Mouse (Mus musculus) E14TG2a.4 (cell line): Measurements from ENCODE around the gene Elmo1.

ENCODE experiments used
- H3K27me3 ChIP-seq: 2 replicates; pipeline ENCODE4 v1.6.1; 2014; ENCODE audit warnings: low read length, control low read depth; ENCODE audit not compliant: insufficient read depth
- H3K36me3 ChIP-seq: 2 replicates; pipeline ENCODE4 v1.6.1; 2014; ENCODE audit warnings: low read length, control low read depth; ENCODE audit not compliant: insufficient read depth
- H3K4me1 ChIP-seq: replicated peaks from 2 replicates; pipeline ENCODE4 v1.6.1; 2014; ENCODE audit warnings: low read depth, low read length, control low read depth
- H3K4me3 ChIP-seq: replicated peaks from 2 replicates; pipeline ENCODE4 v1.5.1; 2014; ENCODE audit warnings: mild to moderate bottlenecking, low read length
- H3K9me3 ChIP-seq: 2 replicates; pipeline ENCODE4 v1.6.1; 2014; ENCODE audit warnings: low read length, control low read depth
- CTCF ChIP-seq: conservative IDR thresholded peaks from 2 replicates; pipeline ENCODE4 v1.5.1; 2014; ENCODE audit warnings: low read length
- NANOG ChIP-seq: IDR thresholded peaks from 2 replicates; pipeline ENCODE4 v1.6.1; 2014; ENCODE audit warnings: borderline replicate concordance, low read length, mixed read lengths
- POU5F1 ChIP-seq: IDR thresholded peaks from 2 replicates; pipeline ENCODE4 v1.6.1; 2014; ENCODE audit warnings: low read length, borderline replicate concordance

Elmo1 gene

DNA sequence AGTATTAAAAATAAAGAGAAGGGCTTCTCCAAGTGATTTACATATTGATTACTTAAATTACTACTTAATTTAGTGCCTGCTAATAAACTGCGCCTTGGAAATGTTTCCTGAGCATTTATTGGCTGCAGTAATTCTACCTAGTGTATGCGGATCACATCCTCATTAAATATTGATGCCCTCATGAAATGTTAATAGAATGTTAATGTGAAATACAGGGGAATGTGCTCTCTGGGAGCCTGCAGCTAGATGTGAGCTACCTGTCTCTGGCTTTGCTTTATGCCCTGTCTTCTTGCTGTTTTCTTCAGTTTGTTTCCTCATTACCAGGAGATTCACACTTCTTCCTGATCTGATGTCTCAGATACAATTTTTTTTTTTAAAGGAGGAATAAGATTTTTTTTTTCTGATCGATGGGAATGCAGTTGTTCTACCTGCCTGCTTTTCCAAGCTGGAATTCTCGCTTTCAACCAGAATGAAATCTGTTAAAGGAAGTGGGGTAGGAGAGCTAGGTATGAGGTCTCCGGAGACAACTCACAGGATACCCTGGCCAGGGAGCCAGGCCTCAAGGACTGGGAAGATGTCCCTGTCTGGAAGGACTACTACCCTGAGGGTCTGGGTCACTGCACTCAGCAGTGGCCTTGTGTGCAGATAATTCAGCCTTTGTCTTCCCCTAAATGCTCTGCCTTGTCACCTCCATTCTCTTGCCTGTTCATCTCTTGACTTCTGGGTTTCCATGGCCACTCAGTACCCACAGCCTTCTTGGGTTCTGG lies 279.8 kb downstream of the Elmo1 start:
- Histone ChIP-seq H3K36me3 (no peaks in the 10 kb centered on the region), H3K9me3 (no peaks in the 10 kb centered on the region), H3K4me1 (no peaks in the 10 kb centered on the region), H3K4me3 (no peak overlapping the region), H3K27me3 (no peaks in the 10 kb centered on the region)
- TF ChIP-seq POU5F1 (no peak), CTCF (no peak), NANOG (no peak)

DNA sequence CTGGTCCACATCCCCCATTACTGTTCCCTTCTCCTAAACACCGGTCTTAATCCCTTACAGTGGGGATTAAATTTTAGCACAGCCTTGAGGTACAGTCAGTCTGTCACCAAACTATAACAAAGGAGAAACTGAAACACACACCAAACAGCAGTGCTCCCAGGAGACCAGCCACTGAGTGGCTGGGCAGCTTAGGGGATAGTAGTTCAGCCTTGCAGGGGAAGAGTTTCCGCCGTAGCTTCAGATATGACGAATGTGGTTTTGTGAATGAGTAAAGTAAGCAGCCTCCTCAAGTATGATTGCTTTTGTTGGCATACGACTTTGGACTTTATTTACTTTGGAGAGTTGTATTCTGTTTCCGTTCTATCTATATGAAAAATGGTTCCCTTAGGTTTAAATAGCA lies 281.1 kb downstream of the Elmo1 start:
- Histone ChIP-seq H3K36me3 (no peaks in the 10 kb centered on the region), H3K4me3 (no peak overlapping the region), H3K27me3 (no peaks in the 10 kb centered on the region), H3K4me1 (no peaks in the 10 kb centered on the region), H3K9me3 (no peaks in the 10 kb centered on the region)
- TF ChIP-seq POU5F1, result no peak
- TF ChIP-seq NANOG, result no peak
- no peak for TF ChIP-seq CTCF

DNA sequence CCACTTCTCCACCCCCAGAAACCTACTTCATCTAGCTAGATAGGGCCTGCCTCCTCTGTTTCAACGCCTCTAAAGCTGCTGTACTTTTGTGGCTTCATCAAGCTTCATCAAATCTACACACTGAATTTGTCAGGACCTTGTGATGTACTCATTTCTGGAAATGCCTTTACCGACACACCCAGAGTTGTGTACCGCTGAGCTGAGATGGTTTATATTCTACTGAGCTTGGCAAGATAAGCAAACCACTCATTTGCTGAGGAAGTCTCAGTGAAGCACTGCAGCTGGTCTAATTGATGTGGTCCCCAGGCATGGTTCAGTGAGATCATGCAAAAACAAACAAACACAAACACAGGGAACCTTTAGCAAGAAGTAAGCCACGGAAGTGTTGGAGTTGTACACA lies 281.9 kb downstream of the Elmo1 start:
- Histone ChIP-seq H3K36me3 (no peaks in the 10 kb centered on the region), H3K4me1 (no peaks in the 10 kb centered on the region), H3K27me3 (no peaks in the 10 kb centered on the region), H3K4me3 (no peak overlapping the region), H3K9me3 (no peaks in the 10 kb centered on the region)
- TF ChIP-seq CTCF (no peak), NANOG (no peak), POU5F1 (no peak)

DNA sequence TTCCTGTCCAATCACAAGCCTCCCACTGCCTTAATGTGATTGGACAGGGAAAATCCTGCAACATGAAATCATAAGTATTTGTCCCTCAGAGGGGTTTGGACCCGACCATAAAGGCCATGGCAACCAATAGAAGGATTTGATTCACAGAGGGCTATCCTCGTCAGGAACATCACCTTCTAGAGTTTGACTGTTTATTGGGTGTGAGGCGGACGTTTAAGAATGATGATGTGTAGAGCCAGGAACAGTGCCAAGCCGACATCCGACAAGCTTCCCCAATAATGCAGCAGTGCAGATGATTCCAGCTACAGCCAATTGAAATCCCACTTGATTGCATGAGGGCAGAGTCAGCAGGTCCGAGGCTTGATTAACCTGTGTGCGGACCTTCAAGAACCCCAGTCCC lies 288.5 kb downstream of the Elmo1 start:
- TF ChIP-seq POU5F1 (no peak), NANOG (no peak), CTCF (no peak)
- Histone ChIP-seq H3K4me3 (no peak overlapping the region), H3K9me3 (peaks cover 2% of the 10 kb centered on the region), H3K4me1 (peaks cover 19% of the 10 kb centered on the region), H3K36me3 (no peaks in the 10 kb centered on the region), H3K27me3 (no peaks in the 10 kb centered on the region)

DNA sequence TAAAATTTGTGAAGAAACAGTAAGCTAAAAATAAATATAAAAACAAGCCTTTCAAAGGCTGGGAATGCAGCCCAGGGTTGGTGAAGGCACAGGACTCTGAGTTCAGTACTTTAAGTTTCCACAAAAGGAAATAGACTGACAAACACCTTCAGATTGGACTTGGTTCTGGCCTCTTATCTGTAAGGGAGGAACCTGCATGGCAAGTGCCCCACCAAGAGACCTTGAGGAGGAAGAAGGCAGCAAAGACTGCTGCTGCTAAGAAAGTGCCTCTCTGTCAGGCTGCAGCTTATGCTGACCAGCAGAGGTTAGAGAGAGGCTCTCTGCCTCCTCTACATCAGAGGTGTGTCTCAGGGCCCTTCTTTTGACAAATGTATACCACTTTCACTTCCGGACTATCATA lies 293.5 kb downstream of the Elmo1 start:
- TF ChIP-seq CTCF (no peak), NANOG (no peak), POU5F1 (no peak)
- H3K4me3 ChIP-seq, result no peak overlapping the region
- H3K9me3 ChIP-seq, result peaks cover 9% of the 10 kb centered on the region
- no peaks in the 10 kb centered on the region for H3K27me3 ChIP-seq
- no peaks in the 10 kb centered on the region for H3K36me3 ChIP-seq
- peaks cover 62% of the 10 kb centered on the region for H3K4me1 ChIP-seq

DNA sequence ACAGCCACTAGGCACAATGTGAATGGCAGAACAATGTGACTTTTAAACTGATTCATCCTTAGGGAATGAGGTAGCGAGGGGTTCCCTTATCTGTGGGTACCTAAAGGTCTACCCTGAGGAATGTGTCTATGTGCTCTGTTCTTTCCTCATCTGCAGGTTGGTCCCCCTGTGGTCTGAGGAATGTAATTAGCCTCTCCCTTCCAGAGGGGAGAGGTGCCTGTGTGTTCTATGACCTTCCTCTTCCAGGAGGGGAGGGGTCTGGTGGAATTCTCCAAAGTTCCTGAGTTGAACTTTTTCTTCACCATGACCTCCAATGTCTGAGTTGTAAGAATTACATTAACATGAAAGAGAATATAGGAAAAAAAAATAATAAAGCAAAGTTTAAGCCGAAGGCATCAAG lies 294.4 kb downstream of the Elmo1 start:
- Histone ChIP-seq H3K4me1 (peaks cover 71% of the 10 kb centered on the region), H3K4me3 (no peak overlapping the region), H3K36me3 (no peaks in the 10 kb centered on the region), H3K27me3 (no peaks in the 10 kb centered on the region), H3K9me3 (peaks cover 9% of the 10 kb centered on the region)
- TF ChIP-seq NANOG, result no peak
- no peak for TF ChIP-seq CTCF
- TF ChIP-seq POU5F1, result no peak

DNA sequence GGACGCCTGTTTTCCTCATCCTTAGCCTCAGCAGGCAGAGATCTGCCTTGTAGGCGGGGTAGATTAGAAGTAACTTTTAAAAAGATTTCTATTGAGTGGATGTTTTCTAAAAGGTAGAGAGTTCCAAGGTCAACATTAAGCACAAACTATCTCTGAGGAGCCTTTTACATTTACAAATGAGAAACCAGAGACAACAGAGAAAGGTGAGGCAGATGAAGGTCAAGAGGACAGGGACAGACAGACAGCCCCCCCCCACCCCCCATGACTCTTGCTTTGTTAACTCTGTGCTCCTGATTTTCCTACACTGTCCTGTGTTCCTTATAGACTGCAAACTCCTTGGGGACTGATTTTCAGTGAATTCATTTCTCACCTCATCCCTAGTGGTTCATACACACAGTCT lies 295.0 kb downstream of the Elmo1 start:
- no peaks in the 10 kb centered on the region for H3K27me3 ChIP-seq
- H3K36me3 ChIP-seq, result no peaks in the 10 kb centered on the region
- TF ChIP-seq NANOG, result peak; percentile 62; the same call in 1 of the 2 replicates
- no peak for TF ChIP-seq POU5F1
- TF ChIP-seq CTCF, result no peak
- peaks cover 9% of the 10 kb centered on the region for H3K9me3 ChIP-seq
- peaks cover 75% of the 10 kb centered on the region for H3K4me1 ChIP-seq
- no peak overlapping the region for H3K4me3 ChIP-seq

DNA sequence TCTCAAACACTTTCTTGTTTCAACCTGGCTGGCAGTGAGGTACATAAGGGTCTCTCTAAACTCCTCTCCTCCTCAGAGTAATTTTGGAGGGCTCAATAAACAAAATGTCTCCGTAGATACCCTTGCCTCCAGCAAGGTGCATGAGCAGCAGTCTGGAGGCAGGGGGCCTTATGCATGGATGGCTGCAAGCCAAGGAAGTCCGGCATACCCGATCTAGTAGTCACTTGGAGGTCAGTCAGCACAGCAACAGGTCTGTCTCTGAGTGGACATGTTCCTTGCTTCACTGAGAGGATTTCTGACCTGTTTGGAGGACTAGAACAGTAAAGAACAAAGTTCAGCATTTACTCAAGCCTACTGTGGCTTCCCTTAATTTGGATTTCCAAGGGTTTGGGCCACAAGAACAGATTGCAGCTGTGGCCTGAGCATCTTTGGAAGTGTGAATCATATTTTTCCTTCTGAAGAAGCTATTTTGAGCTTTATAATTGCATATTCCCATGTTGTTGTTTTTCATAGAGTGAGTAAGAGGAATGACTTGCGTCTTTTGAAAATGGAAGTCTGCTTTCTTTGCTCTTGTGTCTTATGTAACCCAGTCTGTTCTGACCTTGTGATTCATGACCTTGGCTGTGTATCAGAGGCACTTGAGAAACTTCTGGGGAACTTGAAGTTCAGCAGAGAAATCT lies 296.2 kb downstream of the Elmo1 start:
- Histone ChIP-seq H3K4me1 (peaks cover 82% of the 10 kb centered on the region), H3K27me3 (no peaks in the 10 kb centered on the region), H3K4me3 (no peak overlapping the region), H3K36me3 (no peaks in the 10 kb centered on the region), H3K9me3 (peaks cover 9% of the 10 kb centered on the region)
- TF ChIP-seq NANOG (no peak), POU5F1 (no peak), CTCF (no peak)
